Mouse (Mus musculus) cerebellum, postnatal 10 days (tissue): ENCODE data around the gene Nkx2-2.
A peak's percentile ranks its signal among the peaks of the same experiment; 100 is the strongest.

Experiments used
- DNase-seq, 2 experiments: peaks; one replicate each; pipeline ENCODE4 v3.0.0; 2021; ENCODE audit warnings: mixed read lengths in 2 of 2

The Nkx2-2 gene

DNA sequence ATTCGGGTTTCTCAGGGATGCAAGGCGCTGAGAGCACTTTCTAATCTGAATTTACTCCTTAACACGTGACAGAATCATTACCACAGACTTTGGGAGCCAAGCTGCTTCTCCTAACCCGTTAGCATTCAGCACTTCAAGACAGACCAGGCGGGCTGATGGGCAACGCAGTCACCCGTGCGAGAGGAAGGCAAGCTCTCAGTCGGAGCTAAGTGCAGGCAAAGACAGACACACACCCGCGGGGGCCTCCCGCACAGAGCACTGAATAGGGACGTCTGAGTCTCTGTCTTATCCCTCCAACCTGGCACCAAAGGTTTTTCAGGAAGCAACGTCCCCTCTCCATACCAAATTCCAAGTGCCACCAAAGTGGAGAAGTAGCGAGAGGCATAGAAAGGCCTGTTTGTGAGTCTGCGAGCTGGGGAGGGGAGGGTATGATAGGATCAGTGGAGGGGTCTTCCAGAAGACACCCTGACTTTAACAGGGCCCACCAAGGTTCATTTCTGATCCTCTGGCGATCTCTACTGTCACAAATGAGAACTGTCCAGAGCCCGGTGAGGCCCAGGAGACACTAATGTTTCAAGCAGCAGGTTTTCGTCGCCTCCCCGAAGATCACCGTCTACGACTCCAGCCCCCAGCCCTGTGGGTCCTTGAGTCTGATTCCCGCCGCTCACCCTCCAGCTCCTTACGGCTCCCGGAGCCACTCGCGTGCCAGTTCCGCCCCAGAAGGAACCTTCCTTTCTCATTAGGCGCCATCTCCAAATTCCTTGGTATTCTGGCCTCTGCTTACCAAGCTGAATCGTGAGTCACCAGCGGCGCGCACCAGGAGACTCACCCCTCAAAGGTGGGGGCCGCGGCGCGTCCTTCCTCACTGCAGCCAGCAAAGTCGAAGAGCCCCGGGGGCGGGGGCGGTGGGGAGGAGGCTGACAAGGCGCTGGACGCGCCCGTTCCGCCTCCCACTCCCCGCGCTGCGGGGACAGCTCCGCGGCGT lies at the start of gene Nkx2-2:
Gene Nkx2-2 (minus strand): TSS at position 973 of the 985 bp plus-strand sequence.
- DNase-seq = peak; percentile 31 to 47

DNA sequence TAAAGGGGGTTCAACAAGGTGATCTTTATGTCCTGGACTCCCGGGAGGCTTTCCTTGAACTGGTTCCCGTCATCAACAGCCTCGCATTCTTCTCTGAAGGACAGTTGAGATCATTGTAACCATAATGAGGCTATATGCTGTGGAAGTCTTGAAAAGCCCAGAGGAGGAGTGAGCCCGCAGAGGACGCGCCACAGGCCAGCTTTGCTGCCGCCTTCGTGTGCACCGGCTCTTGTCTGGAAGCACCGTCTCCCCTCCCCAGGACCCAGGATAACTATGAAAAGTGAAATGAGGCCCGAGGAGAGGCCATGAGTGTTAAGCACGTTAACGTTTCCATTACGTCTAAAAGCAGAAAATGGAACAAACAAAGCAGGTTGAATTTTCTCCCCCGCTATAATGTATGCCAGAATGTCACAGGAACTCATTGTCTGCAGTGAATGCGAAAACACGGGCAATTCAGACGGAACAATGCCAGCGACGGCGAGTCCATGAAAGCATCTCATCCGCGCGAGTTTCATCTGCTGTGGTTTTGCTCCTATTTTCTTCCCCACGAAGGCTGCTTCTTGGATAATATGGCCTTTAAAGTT lies 41.8 kb upstream of the Nkx2-2 start:
- peak in 1 of 2 experiments; percentile 8 for DNase-seq

DNA sequence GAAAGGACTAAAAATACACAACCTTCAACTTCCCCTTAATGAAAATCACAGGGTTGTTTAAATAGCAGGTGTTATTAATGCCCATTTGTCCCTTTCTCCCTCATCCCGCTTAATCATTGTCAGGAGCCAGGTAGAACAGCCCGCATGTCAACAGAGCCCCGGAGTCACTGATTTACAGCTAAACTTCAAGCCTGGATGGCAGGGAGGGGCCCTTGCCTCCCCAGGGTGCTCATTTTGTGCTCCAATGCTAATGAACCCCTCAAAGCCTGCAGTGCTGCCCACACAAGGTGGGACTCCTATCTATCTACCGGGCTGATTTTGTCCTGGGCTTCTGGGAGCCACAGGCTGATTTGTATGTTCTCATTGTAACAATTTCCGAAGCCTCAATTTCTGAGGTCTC lies 37.1 kb upstream of the Nkx2-2 start:
- DNase-seq = no peak

GRCm38 (mm10) chr2:147205076-147205615 lies 11.1 kb upstream of the Nkx2-2 start:
- DNase-seq = peak; percentile 5 to 16

- peak; percentile 24 to 27 for DNase-seq
Observed at GRCm38 (mm10) chr2:147194711-147195615, 920 bp upstream of the Nkx2-2 start.

DNA sequence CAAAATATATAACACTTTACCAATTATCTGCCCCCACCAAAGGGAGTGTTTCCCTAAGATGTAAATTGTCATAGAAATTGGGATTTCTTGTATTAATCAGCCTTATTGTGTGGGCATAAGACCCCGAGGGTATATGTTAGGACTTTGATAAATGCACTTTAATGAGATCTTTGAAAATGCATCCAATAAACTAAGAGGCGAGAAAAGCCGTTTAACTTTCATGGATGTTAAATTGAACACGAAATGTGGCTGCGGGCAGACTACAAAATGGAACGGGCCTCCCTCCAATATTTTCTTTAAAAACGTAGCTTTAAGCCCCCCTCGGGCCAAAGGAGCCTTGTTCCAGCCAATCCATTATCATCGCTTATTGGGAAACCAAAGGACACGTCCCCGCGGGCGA lies 1.3 kb downstream of the Nkx2-2 start:
- DNase-seq = peak in 1 of 2 experiments; percentile 10

- peak; percentile 8 to 19 for DNase-seq
Observed at GRCm38 (mm10) chr2:147190316-147191021, 3.6 kb downstream of the Nkx2-2 start.

DNA sequence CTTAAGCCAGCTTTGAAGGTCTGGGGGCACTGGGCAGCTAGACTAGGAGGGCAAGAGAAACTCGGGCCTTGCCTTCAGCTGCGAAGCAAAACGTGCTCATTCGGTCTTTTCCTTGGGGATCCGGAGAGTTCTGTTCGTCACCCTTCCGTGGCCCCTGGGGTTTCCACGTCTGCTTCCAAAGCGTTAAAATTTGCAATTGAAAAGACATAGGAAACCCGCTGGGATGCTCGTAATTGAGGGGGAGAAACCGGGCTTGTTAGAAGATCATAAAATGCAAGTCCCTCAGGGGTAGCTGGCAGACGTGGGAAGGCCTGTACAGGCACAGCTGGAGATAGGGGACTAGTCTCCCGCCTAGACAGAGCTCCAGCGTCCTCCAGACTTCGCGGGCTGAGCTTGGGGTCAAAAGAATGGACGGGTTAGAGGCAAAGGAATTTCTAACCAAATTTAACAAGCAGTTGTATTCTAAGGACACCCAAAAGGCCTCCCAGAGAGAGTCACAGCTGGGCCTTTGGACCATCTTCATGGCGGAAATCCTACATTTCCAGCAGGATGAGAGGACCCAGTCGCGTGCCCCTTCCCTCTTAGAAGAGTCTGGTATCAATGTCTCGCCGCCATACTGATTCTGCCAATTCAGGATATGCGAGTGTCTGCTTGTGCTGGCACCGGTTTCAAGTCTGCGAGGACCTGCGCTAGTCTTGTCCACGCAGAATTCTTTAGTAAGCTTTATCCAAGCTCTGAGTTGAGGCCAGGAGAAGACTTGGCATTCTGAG lies 4.3 kb downstream of the Nkx2-2 start:
- peak in 1 of 2 experiments; percentile 10 for DNase-seq

DNA sequence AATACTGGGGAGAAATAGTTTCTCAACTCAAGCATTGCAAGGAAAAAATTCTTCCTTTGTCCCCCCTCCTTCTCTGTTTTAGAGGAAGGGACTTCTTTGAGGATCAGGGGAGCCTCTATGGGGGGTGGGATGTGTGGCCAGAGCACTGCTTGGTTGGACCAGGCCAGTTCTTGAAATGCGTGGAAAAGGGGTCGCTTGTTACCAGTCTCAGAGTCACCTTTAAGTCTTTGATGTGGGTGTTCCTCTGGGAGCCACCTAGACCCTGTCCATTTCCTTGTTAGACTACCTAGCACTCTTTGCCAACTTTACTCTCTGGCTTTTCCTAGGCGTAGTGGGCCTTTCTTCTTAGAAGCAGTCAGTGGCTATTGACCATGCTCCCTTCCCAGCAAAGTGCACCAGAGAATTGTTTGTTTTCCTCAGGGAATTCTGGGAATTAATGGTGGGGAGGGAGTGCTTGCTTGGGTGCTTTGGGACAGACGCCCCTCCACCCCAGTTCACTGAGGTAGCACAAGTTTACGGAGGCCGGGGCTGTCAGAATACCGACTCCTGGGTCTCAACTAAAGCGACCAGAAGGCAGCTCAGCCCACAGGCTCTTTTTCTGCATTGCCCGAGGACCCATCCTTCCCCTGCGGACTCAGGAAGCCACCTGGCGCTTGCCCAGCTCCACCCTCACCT lies 5.0 kb downstream of the Nkx2-2 start:
- DNase-seq = peak; percentile 12 to 26

DNA sequence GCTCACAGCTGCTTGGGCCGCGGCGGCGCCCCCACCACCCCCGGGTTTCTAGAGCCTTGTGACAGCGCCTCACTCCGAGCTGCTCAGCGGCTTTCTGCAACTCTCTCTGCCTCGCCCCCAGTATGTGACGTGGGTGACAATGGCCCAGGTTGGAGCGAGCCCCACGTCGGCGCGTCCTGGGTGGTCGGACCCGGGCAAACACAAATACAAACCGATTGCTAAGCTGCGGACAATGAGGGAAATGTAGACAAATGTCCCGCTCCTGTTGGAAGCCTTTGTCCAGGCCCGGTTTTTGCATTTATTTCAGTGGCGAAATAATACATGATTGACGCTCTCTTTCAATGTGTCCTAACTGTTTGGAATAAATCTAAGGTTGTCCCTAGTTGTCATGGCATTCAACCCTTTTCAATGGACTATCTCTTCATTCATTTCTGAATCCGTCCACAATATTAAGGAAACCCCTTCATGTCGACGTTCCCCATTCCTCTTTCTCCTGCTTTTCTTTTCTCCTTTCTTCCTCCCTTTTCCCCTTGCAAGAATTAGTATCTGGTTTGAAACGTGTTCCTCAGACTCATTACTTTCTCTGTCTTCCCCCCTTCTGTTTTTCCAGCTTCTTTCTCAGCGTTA lies 5.9 kb downstream of the Nkx2-2 start:
- peak; percentile 35 to 54 for DNase-seq

GRCm38 (mm10) chr2:147187061-147187870 lies 6.8 kb downstream of the Nkx2-2 start:
- peak; percentile 52 to 61 for DNase-seq

DNA sequence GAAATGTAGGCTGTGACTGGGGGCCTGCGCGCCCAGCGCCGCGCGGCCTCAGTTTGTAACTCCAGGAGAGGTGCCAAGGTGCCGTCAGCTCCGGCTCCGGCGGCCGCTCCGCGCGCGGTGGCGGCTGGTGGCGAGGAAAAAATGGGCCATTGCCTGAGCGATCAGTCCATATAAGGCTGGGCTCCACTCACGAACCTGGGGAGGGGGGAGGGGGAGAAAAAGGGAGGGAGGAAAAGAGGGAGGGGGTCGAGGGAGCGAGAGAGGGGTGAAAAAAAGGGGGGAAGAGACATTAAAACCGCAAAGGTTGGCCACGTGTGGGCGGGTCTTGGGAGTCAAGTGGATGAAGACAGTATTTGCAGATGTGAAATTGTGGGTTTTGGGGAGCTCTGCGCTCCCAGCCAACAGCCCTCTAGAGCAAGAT lies 7.8 kb downstream of the Nkx2-2 start:
- DNase-seq = peak; percentile 60 to 61

DNA sequence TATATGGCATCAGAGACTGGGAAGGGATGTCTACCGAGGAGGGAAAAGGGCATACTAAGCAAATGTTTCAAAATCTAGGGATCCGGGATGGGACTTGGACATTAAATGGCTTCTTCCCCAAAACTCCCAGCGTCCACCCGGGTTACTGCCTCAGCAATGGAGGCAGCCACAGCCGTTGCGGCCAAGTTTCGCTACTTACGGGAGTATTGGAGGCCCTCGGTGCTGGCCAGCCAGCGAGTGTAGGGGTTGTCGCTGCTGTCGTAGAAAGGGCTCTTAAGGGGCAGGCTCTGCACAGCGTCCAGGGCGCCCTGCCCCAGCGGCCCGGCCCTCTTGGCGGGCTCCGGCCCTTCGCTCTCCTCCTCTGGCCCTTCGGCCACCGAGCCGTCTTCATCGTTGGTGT lies 8.5 kb downstream of the Nkx2-2 start:
- DNase-seq = peak; percentile 43 to 45

- DNase-seq = peak; percentile 48 to 56
Observed at GRCm38 (mm10) chr2:147184071-147184990, 9.7 kb downstream of the Nkx2-2 start.

DNA sequence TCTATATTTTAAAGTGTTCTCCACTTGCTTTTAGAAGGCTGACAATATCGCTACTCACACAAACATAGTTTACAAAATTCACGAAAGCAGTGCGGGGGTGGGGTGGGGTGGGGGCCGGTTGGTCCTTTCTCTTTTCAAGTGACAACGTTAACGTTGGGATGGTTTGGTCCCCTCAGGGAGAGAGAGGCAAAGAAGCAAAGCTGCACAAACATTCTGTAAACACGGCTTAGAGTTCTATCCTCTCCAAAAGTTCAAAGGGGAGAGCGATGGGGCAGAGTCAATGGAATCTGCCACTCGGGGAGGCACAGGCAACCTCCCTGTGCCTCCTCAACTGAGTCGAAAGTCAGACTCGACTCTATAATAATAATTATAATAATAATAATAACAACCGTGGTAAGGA lies 10.5 kb downstream of the Nkx2-2 start:
- DNase-seq = no peak

DNA sequence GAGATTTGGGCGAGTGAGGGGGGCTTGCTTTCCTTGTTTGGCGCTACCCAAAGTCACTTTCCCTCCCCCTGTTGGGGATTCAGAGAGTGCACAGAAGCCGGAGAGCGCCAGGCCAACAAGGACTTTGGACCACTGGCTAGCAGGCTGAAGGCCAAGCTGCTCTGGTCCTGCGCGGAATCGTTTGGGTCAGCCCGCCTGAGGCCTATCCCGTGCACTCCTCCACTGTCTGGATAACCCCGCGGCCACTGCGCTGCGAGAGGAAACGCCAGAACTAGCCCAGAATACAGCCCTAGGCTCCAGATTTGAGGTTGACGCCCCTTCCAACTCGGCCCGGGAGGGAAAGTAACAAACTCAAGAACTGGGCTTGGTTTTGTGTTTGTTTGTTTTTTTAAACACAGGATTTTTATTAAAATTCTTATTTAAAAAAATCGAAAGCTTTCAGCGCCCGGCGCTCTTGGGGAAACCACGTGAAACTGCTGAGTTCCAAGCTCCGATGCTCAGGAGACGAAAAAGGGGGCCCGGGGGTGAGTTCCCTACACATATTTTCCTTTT lies 11.3 kb downstream of the Nkx2-2 start:
- peak; percentile 30 to 34 for DNase-seq

DNA sequence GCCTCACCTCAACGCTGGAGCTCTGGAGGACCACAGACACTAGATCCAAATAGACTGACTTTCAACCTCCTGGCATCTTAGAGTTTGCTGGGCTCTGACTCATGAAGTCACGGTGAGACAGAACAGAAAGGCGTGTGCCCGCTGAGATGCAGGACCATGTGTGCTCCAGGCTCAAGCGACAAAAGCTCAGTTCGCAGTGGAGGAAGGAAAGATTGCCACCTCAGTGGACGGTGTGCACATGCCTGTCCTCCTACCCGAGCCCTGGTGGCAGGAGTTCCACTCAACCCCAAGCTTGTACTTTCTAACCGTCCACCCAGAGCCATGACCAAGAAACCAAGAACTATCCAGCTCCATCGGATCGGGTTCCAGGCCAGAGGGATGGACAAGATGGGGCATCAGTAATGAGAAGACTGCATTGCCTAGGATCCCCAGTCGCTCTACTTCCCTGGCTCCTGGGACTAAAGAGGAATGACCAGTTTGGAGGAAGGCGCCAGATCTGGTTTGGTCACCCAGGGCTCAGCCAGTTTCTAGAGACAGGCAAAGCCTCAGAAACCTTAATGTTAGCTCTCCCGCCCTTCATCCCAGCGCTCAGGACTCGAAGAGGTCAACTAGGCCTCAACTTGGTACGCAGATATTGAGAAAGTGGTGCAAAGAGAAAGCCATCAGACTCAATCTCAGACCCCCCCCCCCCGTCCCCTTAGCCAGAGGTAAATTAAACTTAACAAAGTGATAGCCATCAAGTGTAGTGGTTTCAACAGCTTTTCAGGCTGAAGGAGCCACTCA lies 11.9 kb downstream of the Nkx2-2 start:
- DNase-seq = peak in 1 of 2 experiments; percentile 13
